Mouse (Mus musculus) large intestine, adult 2 months (tissue): ENCODE measurements around the gene Nppa. TPM values are rescaled to one million over a fixed set of nuclear protein-coding genes. Genes with fewer than 3 reads are reported as not detected.

Source experiments
- DNase-seq: peaks from one replicate; pipeline ENCODE4 v3.0.0-alpha.2; 2012; ENCODE audit warnings: low read depth, low spot score
- WGBS: fragments of 180-500 bp; shearing (Covaris S2); methylation state at CpG from one replicate; pipeline ENCODE4 v1.1.7; 2018; 5-methylcytosine and 5-hydroxymethylcytosine counted together
- polyA plus RNA-seq: library from polyadenylated mRNA; depleted of rRNA; stranded (reverse); fragments of >200 nt; gene quantifications from 2 replicates; pipeline ENCODE4 v1.2.3, GENCODE M21; 2012; rRNA removed

The Nppa gene
- polyA plus RNA-seq = 0.22 TPM in 1 of 2 replicates, not detected in the other

DNA sequence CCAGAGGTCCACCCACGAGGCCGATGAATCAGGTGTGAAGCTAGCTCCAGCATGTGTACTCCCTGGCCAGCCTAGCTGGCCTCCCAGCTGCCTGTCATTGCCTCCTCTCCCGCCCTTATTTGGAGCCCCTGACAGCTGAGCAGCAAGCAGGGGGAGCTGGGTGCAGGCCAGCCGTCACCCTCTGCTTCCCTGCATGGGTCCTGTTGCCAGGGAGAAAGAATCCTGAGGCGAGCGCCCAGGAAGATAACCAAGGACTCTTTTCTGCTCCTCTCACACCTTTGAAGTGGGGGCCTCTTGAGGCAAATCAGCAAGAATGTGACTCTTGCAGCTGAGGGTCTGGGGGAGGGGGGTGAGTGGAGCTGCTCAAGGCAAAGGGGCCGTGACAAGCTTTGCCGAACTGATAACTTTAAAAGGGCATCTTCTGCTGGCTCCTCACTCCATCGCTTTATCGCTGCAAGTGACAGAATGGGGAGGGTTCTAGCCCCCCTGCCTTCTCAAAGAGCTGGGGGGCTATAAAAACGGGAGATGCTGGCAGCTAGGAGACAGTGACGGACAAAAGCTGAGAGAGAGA, at the start of gene Nppa:
Gene Nppa (plus strand): TSS at position 521 of the 571 bp plus-strand sequence.
- DNase-seq = no peak
- WGBS = 45% methylated on average over 12 of the region's 12 CpGs

DNA sequence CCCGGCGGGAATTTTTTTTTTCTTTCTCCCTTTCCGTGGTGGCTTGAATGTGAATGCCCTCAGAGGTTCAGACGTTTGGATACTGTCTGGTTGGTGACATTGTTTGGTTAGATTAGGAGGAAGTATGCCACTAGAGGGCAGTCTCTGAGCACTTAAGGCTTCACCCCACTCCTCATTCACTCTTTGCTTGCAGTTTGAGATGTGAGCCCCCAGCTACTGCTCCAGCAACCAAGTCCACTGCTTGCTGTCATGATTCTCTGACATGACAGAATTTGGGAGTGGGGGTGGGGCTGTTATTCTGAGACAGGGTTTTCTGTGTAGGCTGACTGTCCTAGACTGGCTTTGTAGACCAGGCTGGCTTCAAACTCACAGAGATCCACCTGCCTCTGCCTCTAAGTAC, 46.9 kb upstream of the Nppa start:
- DNase-seq = no peak
- 3% methylated on average over 4 of the region's 4 CpGs for WGBS

- 45% methylated on average over 11 of the region's 11 CpGs for WGBS
- no peak for DNase-seq
These were observed 43.4 kb upstream of the Nppa start for GRCm38 (mm10) chr4:147957141-147957540.

DNA sequence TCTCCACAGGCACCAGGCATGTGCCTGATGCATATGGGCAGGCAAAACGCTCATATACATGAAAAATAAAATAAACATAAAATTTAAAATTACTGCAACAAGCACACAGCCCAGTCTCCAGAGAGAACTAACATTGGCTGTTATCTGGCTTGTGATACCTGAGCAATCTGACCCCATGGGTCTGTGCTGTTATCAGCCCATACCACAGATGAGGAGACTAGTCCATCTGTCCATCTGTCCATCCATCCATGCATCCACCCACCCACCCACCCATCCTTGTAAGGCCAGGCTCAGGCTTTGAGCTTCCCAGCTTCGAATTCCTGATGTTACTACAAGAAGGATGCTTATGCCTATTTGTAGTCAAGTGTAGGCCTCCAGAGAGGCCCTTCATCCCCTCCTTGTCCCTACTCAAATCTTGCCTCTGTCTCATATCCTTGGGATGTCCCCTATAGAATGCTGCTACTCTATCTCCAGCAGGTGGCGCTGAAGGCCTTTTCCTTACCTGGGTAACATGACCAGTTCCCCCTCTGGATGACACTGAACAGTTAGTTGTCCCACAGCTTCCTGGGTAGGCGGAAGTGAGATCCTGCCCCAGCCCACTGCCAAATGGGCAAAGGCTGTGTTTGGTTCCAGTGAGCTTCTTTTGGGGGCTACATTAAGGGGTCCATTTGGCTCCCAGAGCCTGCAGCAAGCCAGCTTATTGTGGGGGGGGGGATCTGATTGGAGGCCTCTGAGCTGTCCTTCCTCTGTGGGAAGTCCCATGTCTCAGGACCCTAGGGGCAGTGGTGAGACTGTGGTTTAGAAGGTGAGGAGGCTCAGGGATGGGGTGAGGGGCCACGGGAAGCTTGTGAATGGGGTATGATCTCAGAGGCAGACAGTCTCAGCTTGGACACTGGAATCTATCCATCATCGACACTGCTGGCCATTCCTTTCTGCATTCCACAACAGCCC, 40.4 kb upstream of the Nppa start:
- no peak for DNase-seq
- 36% methylated on average over 6 of the region's 6 CpGs for WGBS

- 47% methylated on average over 6 of the region's 6 CpGs for WGBS
- DNase-seq = no peak
These were observed 37.7 kb upstream of the Nppa start for GRCm38 (mm10) chr4:147962781-147963180.

DNA sequence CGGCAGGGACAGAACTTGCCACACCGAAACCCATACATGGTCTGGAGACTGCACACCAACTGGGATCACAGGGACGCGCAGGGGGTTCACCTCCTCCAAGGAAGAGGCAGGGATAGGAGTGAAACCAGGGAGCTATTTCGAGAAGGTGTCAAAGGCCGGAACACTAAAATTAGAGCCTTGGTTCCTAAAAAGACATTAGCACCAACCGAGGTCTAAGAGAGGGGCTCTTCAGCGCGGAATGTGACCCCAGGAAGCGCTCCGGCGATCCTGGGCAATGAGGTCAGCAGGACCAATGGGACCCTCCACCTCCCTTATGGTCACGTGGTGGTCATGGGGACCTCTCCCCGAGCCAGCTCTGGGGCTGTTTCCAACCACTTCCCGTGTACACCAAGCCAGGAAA, 36.9 kb upstream of the Nppa start:
- no peak for DNase-seq
- WGBS = 87% methylated on average over 15 of the region's 15 CpGs

- DNase-seq = no peak
- 63% methylated on average over 7 of the region's 7 CpGs for WGBS
These were observed 34.8 kb upstream of the Nppa start for GRCm38 (mm10) chr4:147965712-147966111.

GRCm38 (mm10) chr4:147968816-147969215, 31.7 kb upstream of the Nppa start:
- 78% methylated on average over 2 of the region's 2 CpGs for WGBS
- DNase-seq = no peak

- DNase-seq = no peak
- WGBS = 46% methylated on average over 9 of the region's 9 CpGs
These were observed 31.2 kb upstream of the Nppa start for GRCm38 (mm10) chr4:147969337-147969736.

GRCm38 (mm10) chr4:147976237-147976636, 24.3 kb upstream of the Nppa start:
- DNase-seq = no peak
- 73% methylated on average over 3 of the region's 3 CpGs for WGBS

DNA sequence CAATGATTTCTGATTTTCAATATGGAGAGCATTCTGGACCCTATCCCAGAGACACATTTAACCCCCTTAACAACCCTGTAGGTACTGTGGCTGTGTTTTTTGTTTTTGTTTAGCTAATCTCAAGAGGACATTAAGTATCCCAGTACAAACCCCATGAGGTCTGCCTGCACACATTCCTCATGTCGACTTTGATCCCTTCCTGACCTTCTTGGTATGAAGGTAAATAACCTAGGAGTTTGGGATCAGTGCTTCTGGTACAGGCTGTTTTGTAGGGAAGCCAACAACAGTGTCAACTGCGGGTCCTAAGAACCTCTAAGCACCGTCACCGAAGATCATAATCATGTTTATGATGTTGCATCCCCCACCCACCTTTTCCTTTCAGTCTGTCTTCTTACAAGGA, 22.8 kb upstream of the Nppa start:
- no peak for DNase-seq
- WGBS = 70% methylated on average over 4 of the region's 4 CpGs

- 88% methylated on average over 6 of the region's 6 CpGs for WGBS
- DNase-seq = no peak
These were observed 22.1 kb upstream of the Nppa start for GRCm38 (mm10) chr4:147978391-147978790.

DNA sequence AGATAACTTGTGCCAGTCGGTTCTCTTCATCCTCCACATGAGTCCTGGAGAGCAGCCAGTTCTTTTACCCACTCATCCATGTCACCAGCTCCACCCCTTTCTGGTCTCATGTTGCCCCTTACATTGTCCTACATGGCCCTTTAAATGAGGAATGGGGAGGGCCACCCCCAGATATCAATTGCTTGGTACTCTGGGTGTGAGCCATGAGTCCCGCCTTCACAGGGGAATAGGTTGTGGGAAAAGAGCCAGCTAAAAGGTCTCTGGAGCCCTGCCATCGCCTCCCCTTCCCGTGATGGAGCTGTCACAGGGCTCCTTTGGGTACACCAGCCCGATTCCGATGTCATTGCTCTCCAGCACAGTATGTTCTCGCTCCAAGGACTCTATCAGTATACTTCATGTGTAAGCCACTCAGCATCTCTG, 21.1 kb upstream of the Nppa start:
- WGBS = 69% methylated on average over 7 of the region's 7 CpGs
- no peak for DNase-seq

GRCm38 (mm10) chr4:147985205-147986132, 15.1 kb upstream of the Nppa start, which contains the start of gene Nppb:
TSS of gene Nppb (plus strand) at chr4:147985788.
- 25% methylated on average over 20 of the region's 20 CpGs for WGBS
- no peak for DNase-seq

DNA sequence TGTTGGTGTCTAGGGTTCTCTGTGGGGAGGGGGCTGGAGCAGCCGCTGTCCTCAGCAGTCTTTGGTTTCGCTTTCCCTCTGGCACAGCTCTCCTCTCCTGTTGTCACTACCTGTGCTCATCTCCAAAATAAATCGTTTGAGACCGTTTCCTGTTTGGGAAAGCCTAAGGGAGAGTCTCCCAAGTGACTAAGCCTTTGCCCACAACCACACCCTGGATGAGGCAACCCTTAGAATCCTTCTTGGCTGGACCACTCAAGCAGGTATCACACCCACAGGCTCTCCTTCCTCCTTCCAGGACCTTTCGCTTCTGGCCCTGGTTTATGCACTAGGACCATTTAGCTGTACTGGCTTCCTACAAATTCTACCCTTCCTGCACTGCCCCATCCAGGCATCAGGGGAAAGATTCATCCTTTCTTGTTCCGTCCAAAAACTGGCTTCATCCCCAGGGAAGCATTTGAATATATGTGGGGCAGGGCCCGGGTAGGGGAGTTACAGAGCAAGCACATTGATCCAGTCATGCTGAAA, 6.9 kb upstream of the Nppa start:
- WGBS = 56% methylated on average over 7 of the region's 7 CpGs
- DNase-seq = no peak

GRCm38 (mm10) chr4:147995311-147995710, 5.2 kb upstream of the Nppa start:
- WGBS = 85% methylated on average over 3 of the region's 3 CpGs
- DNase-seq = no peak

GRCm38 (mm10) chr4:148001013-148001789, 679 bp downstream of the Nppa start:
- 80% methylated on average over 17 of the region's 17 CpGs for WGBS
- DNase-seq = no peak

- no peak for DNase-seq
- WGBS = 50% methylated on average over 8 of the region's 8 CpGs
These were observed 1.3 kb downstream of the Nppa start for GRCm38 (mm10) chr4:148001866-148002265.

DNA sequence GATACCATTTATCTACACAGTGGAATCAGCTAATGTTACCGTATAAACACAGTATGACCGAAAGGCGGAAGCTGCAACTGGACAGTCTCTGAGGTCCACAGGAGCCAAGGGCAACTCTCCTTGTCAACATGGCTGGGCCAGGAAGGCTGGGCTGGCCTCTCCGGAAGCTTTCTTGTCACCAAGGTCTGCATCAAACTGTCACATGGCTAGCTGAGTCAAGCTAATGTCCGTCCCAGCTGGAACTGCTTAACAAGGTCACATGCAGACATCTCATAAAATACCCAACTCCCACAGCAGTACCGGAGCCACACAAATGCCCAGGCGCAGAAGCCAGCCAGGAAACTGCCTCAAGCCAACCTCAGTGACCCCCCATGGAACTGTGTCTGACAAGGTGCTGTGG, 3.8 kb downstream of the Nppa start:
- DNase-seq = no peak
- 83% methylated on average over 7 of the region's 7 CpGs for WGBS
